Mouse (Mus musculus) lung, embryonic 14.5 days (tissue): ENCODE data around the gene Slc16a8. TPM values are rescaled to one million over a fixed set of nuclear protein-coding genes. Genes with fewer than 3 reads are reported as not detected.

Experiments
- ATAC-seq: fragments of 200-750 bp; cut with Nextera tagmentation; 2 replicates; pipeline ENCODE4 v1.8.0; 2017; ENCODE audit warnings: mild to moderate bottlenecking, moderate TSS enrichment, moderate library complexity; ENCODE audit not compliant: insufficient read depth
- DNase-seq: peaks from one replicate; pipeline ENCODE4 v3.0.0-alpha.2; 2015
- H3K27ac ChIP-seq: fragments of 300-500 bp; sonication (generic); 2 replicates; pipeline ENCODE4 v1.5.1; 2014; ENCODE audit warnings: low read depth, mild to moderate bottlenecking, moderate library complexity
- H3K27me3 ChIP-seq: fragments of 300-500 bp; sonication (generic); 2 replicates; pipeline ENCODE4 v1.6.1; 2014; ENCODE audit warnings: low read length, control low read depth; ENCODE audit not compliant: insufficient read depth
- H3K36me3 ChIP-seq: fragments of 300-500 bp; sonication (generic); 2 replicates; pipeline ENCODE4 v1.6.1; 2014; ENCODE audit warnings: control low read depth; ENCODE audit not compliant: insufficient read depth
- H3K4me1 ChIP-seq: fragments of 300-500 bp; sonication (generic); 2 replicates; pipeline ENCODE4 v1.6.1; 2014; ENCODE audit warnings: antibody characterized with exemption, control low read depth; ENCODE audit not compliant: insufficient read depth
- H3K4me2 ChIP-seq: fragments of 300-500 bp; sonication (generic); 2 replicates; pipeline ENCODE4 v1.6.1; 2014; ENCODE audit warnings: mild to moderate bottlenecking
- H3K4me3 ChIP-seq: fragments of 300-500 bp; sonication (generic); 2 replicates; pipeline ENCODE4 v1.5.1; 2014; ENCODE audit warnings: low read depth, low read length
- H3K9ac ChIP-seq: fragments of 300-500 bp; sonication (generic); 2 replicates; pipeline ENCODE4 v1.6.1; 2014
- H3K9me3 ChIP-seq: fragments of 300-500 bp; sonication (generic); 2 replicates; pipeline ENCODE4 v1.6.1; 2016; ENCODE audit warnings: low read depth, low read length, control low read depth
- CTCF ChIP-seq: IDR thresholded peaks from 2 replicates; pipeline ENCODE4 v1.5.1; 2016; ENCODE audit warnings: antibody characterized with exemption, low read depth
- WGBS: fragments of 180-500 bp; shearing (Covaris S2); extraction: QIAGEN DNeasy Blood & Tissue Kit; methylation state at CpG from one replicate; pipeline ENCODE4 v1.1.7; 2014; 5-methylcytosine and 5-hydroxymethylcytosine counted together
- polyA plus RNA-seq: library from polyadenylated mRNA; unstranded; fragments of >200 nt; fragmentation: Nextera tagmentation; extraction: Ambion mirVana; gene quantifications from 2 replicates; pipeline ENCODE4 v1.2.1, GENCODE M21; 2014

Gene Slc16a8
- polyA plus RNA-seq, 1 experiment from 2014 or later: 0.11 TPM

GRCm38 (mm10) chr15:79208758-79209439 is 45.7 kb downstream of the Slc16a8 start:
- no peaks in the 10 kb centered on the region for H3K36me3 ChIP-seq
- no peaks in the 10 kb centered on the region for H3K27me3 ChIP-seq
- H3K9me3 ChIP-seq: no peaks in the 10 kb centered on the region
- H3K4me1 ChIP-seq: no peaks in the 10 kb centered on the region
- no peak overlapping the region for H3K27ac ChIP-seq
- no peak overlapping the region for H3K9ac ChIP-seq
- no peak overlapping the region for H3K4me3 ChIP-seq
- H3K4me2 ChIP-seq: no peak overlapping the region
- TF ChIP-seq CTCF: no peak
- 70% methylated on average over 27 of the region's 27 CpGs for WGBS
- DNase-seq: no peak
- no peak for ATAC-seq

DNA sequence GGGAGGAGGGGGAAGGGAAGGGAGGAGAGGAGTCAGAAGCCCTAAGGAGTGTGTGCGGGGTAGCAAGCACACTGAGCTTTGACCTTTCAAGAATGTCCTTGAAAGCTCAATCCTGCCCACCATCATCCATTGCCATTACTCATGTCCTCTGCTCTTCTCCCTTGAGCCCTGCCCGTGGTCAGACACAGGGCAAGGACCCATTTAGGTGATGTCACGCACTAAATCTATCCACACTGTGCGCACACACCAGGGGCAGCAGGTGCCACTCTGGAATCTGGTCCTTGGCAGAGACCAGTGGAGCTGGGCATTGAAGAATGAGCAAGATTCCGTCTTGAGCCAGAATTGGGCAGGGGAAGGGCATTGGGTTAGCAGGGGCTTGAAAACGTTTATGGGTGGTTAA is 46.4 kb downstream of the Slc16a8 start:
- Histone ChIP-seq H3K36me3 (no peaks in the 10 kb centered on the region), H3K9ac (no peak overlapping the region), H3K4me1 (no peaks in the 10 kb centered on the region), H3K9me3 (no peaks in the 10 kb centered on the region), H3K4me3 (no peak overlapping the region), H3K27ac (no peak overlapping the region), H3K27me3 (no peaks in the 10 kb centered on the region), H3K4me2 (no peak overlapping the region)
- 66% methylated on average over 6 of the region's 6 CpGs for WGBS
- no peak for TF ChIP-seq CTCF
- ATAC-seq (no peak), DNase-seq (no peak)

- 9% methylated on average over 10 of the region's 10 CpGs for WGBS
- ATAC-seq: no peak
Observed at GRCm38 (mm10) chr15:79202575-79202974, 52.0 kb downstream of the Slc16a8 start.

GRCm38 (mm10) chr15:79201491-79202150 is 52.9 kb downstream of the Slc16a8 start:
- H3K4me1 ChIP-seq: 0 out of 2 replicates have a peak, but pooled peaks cover 5% of the 10 kb centered on the region
- no peaks in the 10 kb centered on the region for H3K27me3 ChIP-seq
- no peaks in the 10 kb centered on the region for H3K9me3 ChIP-seq
- DNase-seq (no peak), ATAC-seq (no peak)
- H3K27ac ChIP-seq: no peak overlapping the region
- no peak for TF ChIP-seq CTCF
- H3K4me3 ChIP-seq: no peak overlapping the region
- no peaks in the 10 kb centered on the region for H3K36me3 ChIP-seq
- WGBS: 18% methylated on average over 13 of the region's 13 CpGs
- H3K9ac ChIP-seq: peak overlapping the region; percentile 23; the same call in 1 of the 2 replicates
- peak overlapping the region; percentile 40; the same call in 1 of the 2 replicates for H3K4me2 ChIP-seq

More at GRCm38 (mm10) chr15:79202575-79202974, 52.0 kb downstream of the Slc16a8 start:
- Histone ChIP-seq H3K9me3 (no peaks in the 10 kb centered on the region), H3K4me2 (no peak overlapping the region), H3K36me3 (no peaks in the 10 kb centered on the region), H3K27ac (no peak overlapping the region), H3K4me1 (0 out of 2 replicates have a peak, but pooled peaks cover 5% of the 10 kb centered on the region), H3K4me3 (no peak overlapping the region), H3K9ac (no peak overlapping the region; the same call in 1 of the 2 replicates), H3K27me3 (no peaks in the 10 kb centered on the region)
- DNase-seq: peak; percentile 8
- no peak for TF ChIP-seq CTCF

Other genes with a start within 250 kb of the Slc16a8 start
- 201 and 209 TPM in 2 replicates for gene H1f0, start 226.3 kb downstream of the Slc16a8 start, polyA plus RNA-seq
- not detected in 2 replicates for gene Galr3, start 212.9 kb downstream of the Slc16a8 start, polyA plus RNA-seq
- gene Ankrd54, start 191.9 kb downstream of the Slc16a8 start, polyA plus RNA-seq: 54.4 and 55.4 TPM in 2 replicates
- gene Eif3l, start 179.6 kb downstream of the Slc16a8 start, polyA plus RNA-seq: 243 and 249 TPM in 2 replicates
- gene Micall1, start 145.9 kb downstream of the Slc16a8 start, polyA plus RNA-seq: 7.5 and 9.0 TPM in 2 replicates
- gene Polr2f, start 113.8 kb downstream of the Slc16a8 start, polyA plus RNA-seq: 315 and 325 TPM in 2 replicates
- gene 1700088E04Rik, start 113.5 kb downstream of the Slc16a8 start, polyA plus RNA-seq: 6.0 and 7.1 TPM in 2 replicates
- 0.37 and 0.79 TPM in 2 replicates for gene Sox10, start 89.5 kb downstream of the Slc16a8 start, polyA plus RNA-seq
- 18.1 and 18.7 TPM in 2 replicates for gene Pick1, start 25.6 kb downstream of the Slc16a8 start, polyA plus RNA-seq
- 0.18 and 0.53 TPM in 2 replicates for gene Gm49486, start 25.4 kb downstream of the Slc16a8 start, polyA plus RNA-seq
- gene Baiap2l2, start 30.8 kb upstream of the Slc16a8 start, polyA plus RNA-seq: 3.1 and 3.9 TPM in 2 replicates
- gene Pla2g6, start 73.6 kb upstream of the Slc16a8 start, polyA plus RNA-seq: 15.2 and 18.4 TPM in 2 replicates
- 3.3 and 4.3 TPM in 2 replicates for gene Maff, start 91.9 kb upstream of the Slc16a8 start, polyA plus RNA-seq
- gene Tmem184b, start 148.8 kb upstream of the Slc16a8 start, polyA plus RNA-seq: 77.3 and 78.3 TPM in 2 replicates
- gene Csnk1e, start 200.8 kb upstream of the Slc16a8 start, polyA plus RNA-seq: 93.2 and 99.6 TPM in 2 replicates